Mouse (Mus musculus) embryonic facial prominence, embryonic 11.5 days (tissue): ENCODE data around the gene Cavin2. TPM values are rescaled to one million over a fixed set of nuclear protein-coding genes. Genes with fewer than 3 reads are reported as not detected.

Experiments
- ATAC-seq: fragments of 200-750 bp; cut with Nextera tagmentation; replicated peaks from 2 replicates; pipeline ENCODE4 v1.8.0; 2017; ENCODE audit warnings: low read depth; ENCODE audit not compliant: insufficient number of reproducible peaks, low FRiP score, low TSS enrichment
- DNase-seq: peaks from one replicate; pipeline ENCODE4 v3.0.0-alpha.2; 2015; ENCODE audit warnings: low spot score
- H3K27ac ChIP-seq: fragments of 300-500 bp; sonication (generic); replicated peaks from 2 replicates; pipeline ENCODE4 v1.5.1; 2014; ENCODE audit warnings: mild to moderate bottlenecking, low read depth, low read length, control low read depth
- H3K27me3 ChIP-seq: fragments of 300-500 bp; sonication (generic); 2 replicates; pipeline ENCODE4 v1.6.1; 2014; ENCODE audit warnings: mild to moderate bottlenecking, low read length, moderate library complexity, mixed read lengths; ENCODE audit not compliant: control insufficient read depth, insufficient read depth
- H3K36me3 ChIP-seq: fragments of 300-500 bp; sonication (generic); replicated peaks from 2 replicates; pipeline ENCODE4 v1.6.1; 2014; ENCODE audit warnings: low read depth, mild to moderate bottlenecking, low read length, moderate library complexity, mixed read lengths; ENCODE audit not compliant: control insufficient read depth, insufficient read depth
- H3K4me1 ChIP-seq: fragments of 300-500 bp; sonication (generic); 2 replicates; pipeline ENCODE4 v1.6.1; 2014; ENCODE audit warnings: low read length, mixed read lengths; ENCODE audit not compliant: control insufficient read depth, insufficient read depth
- H3K4me2 ChIP-seq: fragments of 300-500 bp; sonication (generic); 2 replicates; pipeline ENCODE4 v1.6.1; 2014; ENCODE audit warnings: low read depth, mild to moderate bottlenecking, control low read depth, low read length, moderate library complexity
- H3K4me3 ChIP-seq: fragments of 300-500 bp; sonication (generic); 2 replicates; pipeline ENCODE4 v1.5.1; 2014; ENCODE audit warnings: low read depth, low read length, control low read depth
- H3K9ac ChIP-seq: fragments of 300-500 bp; sonication (generic); replicated peaks from 2 replicates; pipeline ENCODE4 v1.6.1; 2014; ENCODE audit warnings: mild to moderate bottlenecking, control low read depth, low read length
- H3K9me3 ChIP-seq: fragments of 300-500 bp; sonication (generic); replicated peaks from 2 replicates; pipeline ENCODE4 v1.6.1; 2016; ENCODE audit warnings: mild to moderate bottlenecking, low read length, inconsistent platforms, mixed read lengths; ENCODE audit not compliant: control insufficient read depth
- WGBS: fragments of 180-500 bp; shearing (Covaris S2); extraction: QIAGEN DNeasy Blood & Tissue Kit; methylation state at CpG from one replicate; pipeline ENCODE4 v1.1.7; 2014; 5-methylcytosine and 5-hydroxymethylcytosine counted together
- polyA plus RNA-seq: library from polyadenylated mRNA; unstranded; fragments of >200 nt; fragmentation: Nextera tagmentation; extraction: Ambion mirVana; gene quantifications from 2 replicates; pipeline ENCODE4 v1.2.1, GENCODE M21; 2014

The Cavin2 gene
- polyA plus RNA-seq = 9.3 and 10.4 TPM in 2 replicates

- Histone ChIP-seq H3K27ac (no peak within 1 kb of the TSS; the same call in 1 of the 2 replicates), H3K9ac (no peak within 1 kb of the TSS), H3K4me2 (no peak within 1 kb of the TSS)
Measured at GRCm38 (mm10) chr1:51288755-51289619, at the start of gene Cavin2. Cavin2 (plus strand) TSS chr1:51289126.

GRCm38 (mm10) chr1:51241311-51241986 lies 47.5 kb upstream of the Cavin2 start:
- Histone ChIP-seq H3K27me3 (no peaks in the 10 kb centered on the region), H3K4me3 (no peak overlapping the region), H3K27ac (no peak overlapping the region), H3K36me3 (no peaks in the 10 kb centered on the region), H3K4me2 (no peak overlapping the region), H3K9me3 (no peaks in the 10 kb centered on the region), H3K4me1 (no peaks in the 10 kb centered on the region), H3K9ac (no peak overlapping the region)
- 83% methylated on average over 3 of the region's 3 CpGs for WGBS
- no peak for ATAC-seq
- DNase-seq = no peak

More at GRCm38 (mm10) chr1:51288755-51289619, at the start of gene Cavin2:
- 56% methylated on average over 17 of the region's 17 CpGs for WGBS
- no peaks in the 10 kb centered on the region for H3K4me1 ChIP-seq
- ATAC-seq = peak; percentile 70
- no peak within 1 kb of the TSS for H3K4me3 ChIP-seq
- H3K27me3 ChIP-seq = no peaks in the 10 kb centered on the region
- H3K9me3 ChIP-seq = no peaks in the 10 kb centered on the region
- peak; percentile 57 for DNase-seq
- H3K36me3 ChIP-seq = no peaks in the 10 kb centered on the region

GRCm38 (mm10) chr1:51243294-51243693 lies 45.6 kb upstream of the Cavin2 start:
- no peak overlapping the region for H3K4me2 ChIP-seq
- H3K4me3 ChIP-seq = no peak overlapping the region
- no peak for ATAC-seq
- H3K36me3 ChIP-seq = no peaks in the 10 kb centered on the region
- no peaks in the 10 kb centered on the region for H3K9me3 ChIP-seq
- DNase-seq = no peak
- H3K27ac ChIP-seq = no peak overlapping the region
- H3K9ac ChIP-seq = no peak overlapping the region
- H3K4me1 ChIP-seq = no peaks in the 10 kb centered on the region
- H3K27me3 ChIP-seq = no peaks in the 10 kb centered on the region
- 90% methylated on average over 3 of the region's 3 CpGs for WGBS

- no peak overlapping the region for H3K4me2 ChIP-seq
- DNase-seq (no peak), ATAC-seq (no peak)
- no peaks in the 10 kb centered on the region for H3K9me3 ChIP-seq
- no peak overlapping the region for H3K9ac ChIP-seq
- 88% methylated on average over 3 of the region's 3 CpGs for WGBS
- no peak overlapping the region for H3K4me3 ChIP-seq
- H3K4me1 ChIP-seq = no peaks in the 10 kb centered on the region
- no peaks in the 10 kb centered on the region for H3K36me3 ChIP-seq
- H3K27me3 ChIP-seq = no peaks in the 10 kb centered on the region
- H3K27ac ChIP-seq = no peak overlapping the region
Measured at GRCm38 (mm10) chr1:51243869-51244268, 45.1 kb upstream of the Cavin2 start.

GRCm38 (mm10) chr1:51245381-51245780 lies 43.5 kb upstream of the Cavin2 start:
- Histone ChIP-seq H3K9ac (no peak overlapping the region), H3K4me1 (no peaks in the 10 kb centered on the region), H3K9me3 (no peaks in the 10 kb centered on the region), H3K27ac (no peak overlapping the region), H3K4me3 (no peak overlapping the region), H3K4me2 (no peak overlapping the region), H3K27me3 (no peaks in the 10 kb centered on the region), H3K36me3 (no peaks in the 10 kb centered on the region)
- ATAC-seq (no peak), DNase-seq (no peak)
- 85% methylated on average over 3 of the region's 3 CpGs for WGBS

GRCm38 (mm10) chr1:51250302-51250701 lies 38.6 kb upstream of the Cavin2 start:
- Histone ChIP-seq H3K27ac (no peak overlapping the region), H3K9me3 (no peaks in the 10 kb centered on the region), H3K36me3 (no peaks in the 10 kb centered on the region), H3K4me2 (no peak overlapping the region), H3K4me1 (no peaks in the 10 kb centered on the region), H3K9ac (no peak overlapping the region), H3K27me3 (no peaks in the 10 kb centered on the region), H3K4me3 (no peak overlapping the region)
- ATAC-seq (no peak), DNase-seq (no peak)
- 86% methylated on average over 5 of the region's 5 CpGs for WGBS

- Histone ChIP-seq H3K36me3 (no peaks in the 10 kb centered on the region), H3K9ac (no peak overlapping the region), H3K4me2 (no peak overlapping the region), H3K9me3 (no peaks in the 10 kb centered on the region), H3K4me3 (no peak overlapping the region), H3K4me1 (no peaks in the 10 kb centered on the region), H3K27me3 (no peaks in the 10 kb centered on the region), H3K27ac (no peak overlapping the region)
- peak; percentile 39 for DNase-seq
- WGBS = 50% methylated on average over 5 of the region's 5 CpGs
- ATAC-seq = no peak
Measured at GRCm38 (mm10) chr1:51265118-51265800, 23.7 kb upstream of the Cavin2 start.
